Comparison of ENCODE assay signal across 10 mouse cellular contexts in the genomic region with DNA sequence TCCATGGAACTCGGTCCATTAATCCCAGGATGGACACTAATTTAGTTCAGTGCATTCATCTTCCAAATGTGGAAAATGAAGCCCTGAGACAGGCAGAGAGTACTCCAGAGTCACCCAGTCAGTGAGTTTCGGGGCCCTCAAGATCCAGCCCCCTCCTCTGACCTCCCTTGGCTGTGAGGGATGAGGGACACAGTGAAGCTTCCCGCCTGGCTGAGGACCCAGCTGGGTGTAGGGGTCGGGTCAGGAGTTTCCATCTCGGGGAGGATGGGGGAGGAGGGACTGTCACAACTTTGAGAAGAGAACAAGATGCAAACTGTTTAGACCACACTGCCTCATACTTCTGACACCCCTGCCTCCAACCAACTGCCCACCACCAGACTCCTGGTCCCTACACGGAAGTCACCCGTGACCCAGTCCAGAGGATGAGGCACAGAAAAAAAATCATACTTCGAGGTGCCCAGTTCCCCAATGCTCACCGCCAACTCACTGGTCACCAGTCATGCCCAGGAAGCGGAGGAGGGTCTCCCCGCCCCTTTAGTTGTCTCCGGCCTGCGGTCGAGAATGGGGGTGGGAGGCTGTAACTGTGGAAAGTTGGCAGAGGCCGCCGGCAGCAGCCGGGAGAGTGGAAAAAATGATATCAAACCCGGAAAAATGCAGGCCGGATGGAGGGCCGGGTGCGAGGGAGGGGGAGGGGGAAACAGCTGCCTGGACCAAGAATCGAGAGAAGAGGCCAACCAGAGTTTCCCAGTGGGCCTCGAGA. TPM values are rescaled to one million over a fixed set of nuclear protein-coding genes. Genes with fewer than 3 reads are reported as not detected.
DNase-seq lines count a peak whose midpoint lies in the region; ATAC-seq lines count a peak whose summit lies in the region.
"Had no signal": no experiment of that assay in that cellular context is flagged by ENCODE, and none has a peak within 500 bp of the region (broad histone marks: within the 10 kb centered on the region; RNA-seq: fewer than 3 reads in every experiment).

No protein-coding gene starts in this region.

- peak overlapping the region; percentile 47; the same call in 1 of the 2 replicates for H3K9ac ChIP-seq in heart, embryonic 13.5 days
- H3K9ac ChIP-seq: midbrain, embryonic 12.5 days had no signal

- no peaks in the 10 kb centered on the region for H3K9me3 ChIP-seq in heart, embryonic 13.5 days
- H3K9me3 ChIP-seq: midbrain, embryonic 12.5 days had no signal

- peak; percentile 66 for ATAC-seq in heart, embryonic 13.5 days (ENCODE audit: extremely low read depth, insufficient number of reproducible peaks, low FRiP score, low TSS enrichment)

- whole genome bisulfite sequencing in heart, embryonic 13.5 days = 45% methylated on average over 23 of the region's 23 CpGs

- peak; percentile 65 to 77 for DNase-seq in adrenal gland, adult (ENCODE audit: inconsistent age in 2 of 2, low spot score in 1 of 2)
- no peak for DNase-seq in adrenal gland, postnatal 4 days (ENCODE audit: low spot score in 2 of 2)
- peak; percentile 87 to 92 for DNase-seq in kidney, postnatal 4 days
- peak; percentile 66 for DNase-seq in ovary, postnatal 36 days (ENCODE audit: low spot score)
- DNase-seq in right cerebral cortex, postnatal 36 days (ENCODE audit: low spot score in 2 of 2) = no peak
- no peak for DNase-seq in layer of hippocampus, adult 11-12 months (ENCODE audit: low spot score)
- no peak for DNase-seq in cerebellum, adult 11 months

- H3K4me2 ChIP-seq in heart, embryonic 13.5 days = peak overlapping the region; percentile 43
- H3K4me2 ChIP-seq: midbrain, embryonic 12.5 days had no signal

- H3K4me3 ChIP-seq in heart, embryonic 13.5 days = no peak overlapping the region
- H3K4me3 ChIP-seq: midbrain, embryonic 12.5 days had no signal

- H3K36me3 ChIP-seq in heart, embryonic 13.5 days = peaks cover 4% of the 10 kb centered on the region; the same call in 1 of the 2 replicates
- H3K36me3 ChIP-seq: midbrain, embryonic 12.5 days had no signal

- H3K27ac ChIP-seq in heart, embryonic 13.5 days (replicated peaks) = peak overlapping the region; percentile 92
- H3K27ac ChIP-seq: midbrain, embryonic 12.5 days had no signal

- peaks cover 67% of the 10 kb centered on the region for H3K4me1 ChIP-seq in heart, embryonic 13.5 days

- peaks cover 4% of the 10 kb centered on the region; the same call in 1 of the 2 replicates for H3K27me3 ChIP-seq in heart, embryonic 13.5 days (replicated peaks)

RNA-seq across cellular contexts. Expression of a gene that starts 9.7 kb away (rescaled TPM):
- 10 to 100 TPM; 11.5 to 17.9 TPM for total RNA-seq in adrenal gland, postnatal 4 days (2021)
- polyA plus RNA-seq in heart, embryonic 13.5 days (2015; fragmentation: Nextera tagmentation; extraction: Ambion mirVana) = 10.5 and 12.6 TPM in 2 replicates
- polyA plus RNA-seq: midbrain, embryonic 12.5 days had no signal

RNA-seq across cellular contexts. Expression of a gene that starts 13.6 kb away (rescaled TPM):
- total RNA-seq in adrenal gland, postnatal 4 days (2021) = 1 to 10 TPM; 2.4 to 2.8 TPM
- 0.68 and 1.1 TPM in 2 replicates for polyA plus RNA-seq in heart, embryonic 13.5 days (2015; fragmentation: Nextera tagmentation; extraction: Ambion mirVana)
- polyA plus RNA-seq: brain, embryonic 14.5 days; midbrain, embryonic 12.5 days had no signal

RNA-seq across cellular contexts. Expression of a gene that starts 32.3 kb away (rescaled TPM):
- 1 to 10 TPM; 2.0 to 2.3 TPM for total RNA-seq in adrenal gland, postnatal 4 days (2021)
- not detected in 2 replicates for polyA plus RNA-seq in heart, embryonic 13.5 days (2015; fragmentation: Nextera tagmentation; extraction: Ambion mirVana)
- polyA plus RNA-seq: brain, embryonic 14.5 days; midbrain, embryonic 12.5 days had no signal

RNA-seq across cellular contexts. Expression of a gene that starts 32.8 kb away (rescaled TPM):
- 100 to 1,000 TPM; 138 to 140 TPM for total RNA-seq in adrenal gland, postnatal 4 days (2021)
- 81.9 and 84.7 TPM in 2 replicates for polyA plus RNA-seq in heart, embryonic 13.5 days (2015; fragmentation: Nextera tagmentation; extraction: Ambion mirVana)

RNA-seq across cellular contexts. Expression of a gene that starts 37.2 kb away (rescaled TPM):
- not detected for total RNA-seq in adrenal gland, postnatal 4 days (2021)
- not detected in 2 replicates for polyA plus RNA-seq in heart, embryonic 13.5 days (2015; fragmentation: Nextera tagmentation; extraction: Ambion mirVana)
- polyA plus RNA-seq: brain, embryonic 14.5 days; midbrain, embryonic 12.5 days had no signal

Comparison
In these comparisons a context has a peak if more than half of its experiments do, and no peak if none do; other contexts are left out.
1. DNase-seq: peak in adrenal gland, adult (2 of 2), kidney, postnatal 4 days (2 of 2) and ovary, postnatal 36 days (single experiment); none in adrenal gland, postnatal 4 days (0 of 2), right cerebral cortex, postnatal 36 days (0 of 2), layer of hippocampus, adult 11-12 months (single experiment) and cerebellum, adult 11 months (single experiment).